Mouse (Mus musculus): Measurements from ENCODE around the gene Stk11ip. TPM values are rescaled to one million over a fixed set of nuclear protein-coding genes. Genes with fewer than 3 reads are reported as not detected.
A peak's percentile ranks its signal among the peaks of the same experiment; 100 is the strongest.

Stk11ip gene
- total and polyA plus RNA-seq, 2 experiments from 2014 or later, result 16.9 to 32.7 TPM

GRCm38 (mm10) chr1:75478916-75479634, 42.3 kb upstream of the Stk11ip start, which contains the start of the genes Chpf and Tmem198:
Gene Chpf (minus strand): TSS chr1:75479307.
Gene Tmem198 (plus strand): TSS chr1:75479532.
- H3K9me3 ChIP-seq (ENCODE audit: low read length), result no peaks in the 10 kb centered on the region
- DNase-seq (ENCODE audit: low spot score) (peak; percentile 98), ATAC-seq (ENCODE audit: low FRiP score) (peak; percentile 90)
- peak within 1 kb of the TSS; percentile 89 for H3K4me3 ChIP-seq (ENCODE audit: low read depth, low read length)
- TF ChIP-seq CTCF (IDR thresholded peaks at IDR 0.05), result no peak
- peak within 1 kb of the TSS; percentile 85 for H3K4me2 ChIP-seq (ENCODE audit: low read depth, low read length, poor library complexity, severe bottlenecking)
- peak within 1 kb of the TSS; percentile 77 for H3K27ac ChIP-seq (ENCODE audit: low read depth, low read length)
- peak within 1 kb of the TSS; percentile 88 for H3K9ac ChIP-seq (replicated peaks; ENCODE audit: low read length, poor library complexity, severe bottlenecking)
- WGBS, result under 1% methylated on average over 68 of the region's 76 CpGs
- 0 out of 2 replicates have a peak, but pooled peaks cover 3% of the 10 kb centered on the region for H3K4me1 ChIP-seq (ENCODE audit: insufficient read depth, low read length)
- peaks cover 41% of the 10 kb centered on the region for H3K36me3 ChIP-seq (ENCODE audit: insufficient read depth, low read length)
- H3K27me3 ChIP-seq (ENCODE audit: insufficient read depth, low read length), result no peaks in the 10 kb centered on the region

DNA sequence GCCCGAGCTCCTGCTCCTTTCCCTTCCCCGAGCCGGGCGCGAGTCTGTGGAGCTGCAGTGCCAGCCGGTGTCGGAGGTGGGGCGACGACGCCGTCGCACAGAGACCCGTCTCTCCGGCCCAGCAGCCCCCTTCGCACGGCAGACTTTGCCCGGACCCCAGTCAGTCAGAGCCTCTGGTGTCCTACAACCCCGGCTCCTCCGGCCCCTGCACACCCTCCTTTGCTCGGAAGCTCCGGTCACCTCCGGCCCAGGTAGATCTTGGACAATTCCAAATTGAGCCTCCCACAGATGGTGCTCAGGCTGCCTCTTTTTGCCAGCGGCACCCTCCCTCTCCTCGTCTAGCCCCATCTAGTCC, 41.7 kb upstream of the Stk11ip start:
- 0 out of 2 replicates have a peak, but pooled peaks cover 3% of the 10 kb centered on the region for H3K4me1 ChIP-seq (ENCODE audit: insufficient read depth, low read length)
- TF ChIP-seq CTCF (IDR thresholded peaks at IDR 0.05), result no peak
- WGBS, result 2% methylated on average over 24 of the region's 24 CpGs
- no peaks in the 10 kb centered on the region for H3K9me3 ChIP-seq (ENCODE audit: low read length)
- peak overlapping the region; percentile 85 for H3K4me2 ChIP-seq (ENCODE audit: low read depth, low read length, poor library complexity, severe bottlenecking)
- H3K27me3 ChIP-seq (ENCODE audit: insufficient read depth, low read length), result peaks cover under 1% of the 10 kb centered on the region; the same call in 1 of the 2 replicates
- H3K9ac ChIP-seq (replicated peaks; ENCODE audit: low read length, poor library complexity, severe bottlenecking), result peak overlapping the region; percentile 88
- peaks cover 43% of the 10 kb centered on the region for H3K36me3 ChIP-seq (ENCODE audit: insufficient read depth, low read length)
- ATAC-seq (ENCODE audit: low FRiP score), result no peak
- peak overlapping the region; percentile 89 for H3K4me3 ChIP-seq (ENCODE audit: low read depth, low read length)
- no peak for DNase-seq (ENCODE audit: low spot score)
- peak overlapping the region; percentile 77 for H3K27ac ChIP-seq (ENCODE audit: low read depth, low read length)

DNA sequence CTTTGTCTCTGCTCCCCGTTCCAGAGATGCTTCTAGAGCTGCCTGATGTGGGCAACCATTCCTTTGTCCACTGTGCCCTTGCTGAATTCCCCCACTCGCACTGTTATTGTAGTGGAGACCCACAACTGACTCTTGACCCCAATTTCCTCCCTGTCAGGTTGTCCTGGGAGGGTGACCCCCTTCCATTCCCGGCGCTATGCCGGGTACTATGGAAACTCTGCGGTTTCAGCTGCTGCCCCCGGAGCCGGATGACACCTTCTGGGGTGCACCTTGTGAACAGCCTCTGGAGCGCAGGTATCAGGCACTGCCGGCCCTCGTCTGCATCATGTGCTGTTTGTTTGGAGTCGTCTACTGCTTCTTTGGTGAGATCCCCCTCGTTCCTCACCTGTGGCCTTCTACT, 41.3 kb upstream of the Stk11ip start:
- Histone ChIP-seq H3K4me2 (ENCODE audit: low read depth, low read length, poor library complexity, severe bottlenecking) (peak overlapping the region; percentile 85), H3K4me1 (ENCODE audit: insufficient read depth, low read length) (0 out of 2 replicates have a peak, but pooled peaks cover 3% of the 10 kb centered on the region), H3K9ac (replicated peaks; ENCODE audit: low read length, poor library complexity, severe bottlenecking) (peak overlapping the region; percentile 88), H3K9me3 (ENCODE audit: low read length) (no peaks in the 10 kb centered on the region), H3K27ac (ENCODE audit: low read depth, low read length) (peak overlapping the region; percentile 77), H3K36me3 (ENCODE audit: insufficient read depth, low read length) (peaks cover 43% of the 10 kb centered on the region), H3K27me3 (ENCODE audit: insufficient read depth, low read length) (peaks cover 4% of the 10 kb centered on the region; the same call in 1 of the 2 replicates), H3K4me3 (ENCODE audit: low read depth, low read length) (peak overlapping the region; percentile 89)
- whole genome bisulfite sequencing, result 16% methylated on average over 13 of the region's 13 CpGs
- ATAC-seq (ENCODE audit: low FRiP score) (no peak), DNase-seq (ENCODE audit: low spot score) (no peak)
- TF ChIP-seq CTCF (IDR thresholded peaks at IDR 0.05), result no peak

GRCm38 (mm10) chr1:75480735-75481134, 40.6 kb upstream of the Stk11ip start:
- ATAC-seq (ENCODE audit: low FRiP score), result no peak
- 0 out of 2 replicates have a peak, but pooled peaks cover 3% of the 10 kb centered on the region for H3K4me1 ChIP-seq (ENCODE audit: insufficient read depth, low read length)
- WGBS, result 83% methylated on average over 7 of the region's 7 CpGs

DNA sequence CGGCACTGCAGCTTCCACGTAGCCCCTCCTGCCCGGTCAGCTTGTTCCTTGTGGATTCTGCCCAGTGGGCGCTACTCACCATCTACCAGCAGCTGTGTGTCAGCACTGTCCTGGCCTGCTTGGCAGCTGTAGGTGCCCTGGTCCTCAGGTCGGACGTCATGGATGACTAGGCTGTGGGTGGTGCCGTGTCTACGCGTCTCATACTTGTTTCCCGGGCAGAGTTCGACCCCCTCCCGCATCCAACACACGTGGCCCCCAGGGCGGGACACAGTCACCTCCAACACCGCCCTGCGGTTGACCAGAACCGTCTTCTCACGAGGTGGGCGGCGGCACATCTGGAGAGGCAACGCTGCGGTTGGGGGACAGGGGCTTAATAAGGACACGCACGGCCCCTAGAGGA, 34.8 kb upstream of the Stk11ip start:
- peak; percentile 14; the same call in 1 of the 2 replicates for ATAC-seq (ENCODE audit: low FRiP score)
- peaks cover 38% of the 10 kb centered on the region for H3K36me3 ChIP-seq (ENCODE audit: insufficient read depth, low read length)
- no peaks in the 10 kb centered on the region for H3K9me3 ChIP-seq (ENCODE audit: low read length)
- H3K4me3 ChIP-seq (ENCODE audit: low read depth, low read length), result peak overlapping the region; percentile 48
- 14% methylated on average over 24 of the region's 24 CpGs for WGBS
- peak; percentile 17 for TF ChIP-seq CTCF (IDR thresholded peaks at IDR 0.05)
- DNase-seq (ENCODE audit: low spot score), result no peak
- peak overlapping the region; percentile 36; the same call in 1 of the 2 replicates for H3K9ac ChIP-seq (replicated peaks; ENCODE audit: low read length, poor library complexity, severe bottlenecking)
- H3K4me2 ChIP-seq (ENCODE audit: low read depth, low read length, poor library complexity, severe bottlenecking), result peak overlapping the region; percentile 92
- H3K4me1 ChIP-seq (ENCODE audit: insufficient read depth, low read length), result no peaks in the 10 kb centered on the region
- H3K27me3 ChIP-seq (ENCODE audit: insufficient read depth, low read length), result peaks cover 9% of the 10 kb centered on the region
- H3K27ac ChIP-seq (ENCODE audit: low read depth, low read length), result no peak overlapping the region

More at GRCm38 (mm10) chr1:75480735-75481134, 40.6 kb upstream of the Stk11ip start:
- no peak for TF ChIP-seq CTCF (IDR thresholded peaks at IDR 0.05)
- Histone ChIP-seq H3K27ac (ENCODE audit: low read depth, low read length) (no peak overlapping the region), H3K4me2 (ENCODE audit: low read depth, low read length, poor library complexity, severe bottlenecking) (peak overlapping the region; percentile 85), H3K9ac (replicated peaks; ENCODE audit: low read length, poor library complexity, severe bottlenecking) (peak overlapping the region; percentile 88), H3K4me3 (ENCODE audit: low read depth, low read length) (peak overlapping the region; percentile 89), H3K36me3 (ENCODE audit: insufficient read depth, low read length) (peaks cover 43% of the 10 kb centered on the region), H3K27me3 (ENCODE audit: insufficient read depth, low read length) (peaks cover 5% of the 10 kb centered on the region; the same call in 1 of the 2 replicates), H3K9me3 (ENCODE audit: low read length) (no peaks in the 10 kb centered on the region)
- DNase-seq (ENCODE audit: low spot score), result no peak

DNA sequence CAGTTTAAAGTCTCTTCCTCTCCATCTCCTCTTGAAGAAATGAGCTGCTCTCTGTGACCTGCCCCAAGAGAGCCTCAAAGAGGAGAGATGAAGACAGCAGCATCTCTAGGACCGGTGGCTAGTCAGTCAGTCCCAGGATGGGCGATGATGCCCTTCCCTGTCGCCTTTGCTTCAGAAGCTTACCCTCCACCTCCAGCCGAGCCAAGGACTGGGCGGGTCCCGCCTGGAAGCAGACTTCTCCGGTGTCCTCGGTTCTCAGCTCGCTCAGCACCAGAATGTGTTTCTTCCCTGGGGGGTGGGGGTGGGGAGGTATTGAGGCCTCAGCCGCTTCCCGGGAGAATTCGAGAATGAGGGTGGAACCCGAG, 34.3 kb upstream of the Stk11ip start:
- Histone ChIP-seq H3K4me1 (ENCODE audit: insufficient read depth, low read length) (no peaks in the 10 kb centered on the region), H3K4me2 (ENCODE audit: low read depth, low read length, poor library complexity, severe bottlenecking) (peak overlapping the region; percentile 92), H3K9me3 (ENCODE audit: low read length) (no peaks in the 10 kb centered on the region), H3K36me3 (ENCODE audit: insufficient read depth, low read length) (peaks cover 42% of the 10 kb centered on the region), H3K27me3 (ENCODE audit: insufficient read depth, low read length) (peaks cover 9% of the 10 kb centered on the region), H3K4me3 (ENCODE audit: low read depth, low read length) (peak overlapping the region; percentile 48), H3K27ac (ENCODE audit: low read depth, low read length) (no peak overlapping the region), H3K9ac (replicated peaks; ENCODE audit: low read length, poor library complexity, severe bottlenecking) (peak overlapping the region; percentile 36)
- ATAC-seq (ENCODE audit: low FRiP score) (peak; percentile 20; the same call in 1 of the 2 replicates), DNase-seq (ENCODE audit: low spot score) (no peak)
- TF ChIP-seq CTCF (IDR thresholded peaks at IDR 0.05), result no peak
- 4% methylated on average over 13 of the region's 13 CpGs for WGBS
